Mouse (Mus musculus) neural tube, embryonic 10.5 days (tissue): ENCODE data around the gene Crtc1.

Source experiments
- DNase-seq: peaks from one replicate; pipeline ENCODE4 v3.0.0-alpha.2; 2017; ENCODE audit warnings: low spot score; ENCODE audit errors: extremely low spot score

Crtc1 gene

GRCm38 (mm10) chr8:70351035-70351999 lies 88.1 kb downstream of the Crtc1 start:
- DNase-seq = no peak

GRCm38 (mm10) chr8:70347860-70348420 lies 91.4 kb downstream of the Crtc1 start:
- DNase-seq = no peak

- no peak for DNase-seq
These were observed 91.9 kb downstream of the Crtc1 start for GRCm38 (mm10) chr8:70347443-70347842.

- no peak for DNase-seq
These were observed 95.1 kb downstream of the Crtc1 start for GRCm38 (mm10) chr8:70344279-70344678.

GRCm38 (mm10) chr8:70343696-70344095 lies 95.7 kb downstream of the Crtc1 start:
- no peak for DNase-seq

GRCm38 (mm10) chr8:70343076-70343475 lies 96.3 kb downstream of the Crtc1 start:
- DNase-seq = no peak

- no peak for DNase-seq
These were observed 97.4 kb downstream of the Crtc1 start for GRCm38 (mm10) chr8:70342007-70342406.

- DNase-seq = no peak
These were observed 98.7 kb downstream of the Crtc1 start for GRCm38 (mm10) chr8:70340659-70341058.

- no peak for DNase-seq
These were observed 100.4 kb downstream of the Crtc1 start for GRCm38 (mm10) chr8:70338931-70339330.

- DNase-seq = no peak
These were observed 106.5 kb downstream of the Crtc1 start for GRCm38 (mm10) chr8:70332878-70333202.
